Mouse (Mus musculus): Measurements from ENCODE around the gene Parg.
"Not testable (repeated sequence)": the region's sequence is repeated elsewhere in the genome, so short reads cannot be mapped to it uniquely, and the experiment has no call there.

Parg gene

DNA sequence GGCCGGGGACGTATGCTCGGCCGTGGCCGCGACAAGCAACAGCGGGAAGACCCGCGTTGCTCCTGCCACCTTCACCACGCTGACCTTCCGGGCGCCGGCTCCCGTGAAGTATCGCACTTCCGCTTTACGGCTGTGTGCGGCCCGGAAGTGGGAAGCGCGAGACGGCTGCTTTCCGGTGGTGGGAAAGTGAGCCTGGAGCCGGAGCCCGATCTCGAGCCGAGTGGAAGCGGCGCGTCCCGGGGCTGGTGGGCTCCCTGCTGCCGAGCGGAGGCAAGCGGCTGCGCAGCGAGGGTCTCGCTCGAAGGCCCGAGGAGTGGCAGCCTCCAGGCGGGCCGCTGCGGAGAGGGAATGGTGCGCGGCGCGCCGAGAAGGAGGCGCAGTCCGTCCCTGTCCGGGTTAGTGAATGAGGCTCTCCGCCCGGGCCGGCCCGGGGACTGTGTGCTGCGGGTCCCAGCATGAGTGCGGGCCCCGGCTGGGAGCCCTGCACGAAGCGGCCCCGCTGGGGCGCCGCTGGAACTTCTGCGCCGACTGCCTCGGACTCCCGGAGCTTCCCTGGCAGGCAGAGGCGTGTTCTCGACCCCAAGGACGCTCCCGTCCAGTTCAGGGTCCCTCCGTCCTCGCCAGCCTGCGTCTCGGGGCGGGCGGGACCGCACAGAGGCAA, at the start of gene Parg, which contains the start of gene Timm23:
Gene Parg (plus strand): TSS at position 159 of the 661 bp plus-strand sequence.
Gene Timm23 (minus strand): TSS at position 108 of the 661 bp plus-strand sequence.
- DNase-seq, result peak; percentile 89 to 94

GRCm38 (mm10) chr14:32152243-32152965, 49.3 kb upstream of the Parg start:
- DNase-seq, result no peak

DNA sequence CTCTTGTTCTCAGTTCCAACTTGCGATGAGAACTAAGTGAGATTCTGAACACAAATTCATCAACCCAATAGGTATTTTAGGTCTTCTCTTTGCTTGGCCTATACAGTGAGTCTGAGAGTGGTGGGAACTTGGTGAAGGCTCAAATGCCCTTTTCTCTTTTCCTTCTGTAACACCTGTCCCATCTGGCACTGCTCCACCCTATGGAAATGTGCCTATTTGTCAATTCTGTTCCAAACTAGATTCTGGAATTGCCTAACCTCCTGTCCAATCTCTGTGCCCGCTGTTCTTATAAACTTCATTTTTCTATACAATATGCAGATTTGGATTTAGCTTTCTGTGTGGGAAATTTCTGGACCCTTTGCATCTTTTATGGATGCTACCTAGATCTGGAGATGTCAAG, 48.6 kb upstream of the Parg start:
- no peak for DNase-seq

- DNase-seq, result no peak
These were observed 47.0 kb upstream of the Parg start for GRCm38 (mm10) chr14:32154758-32155157.

- DNase-seq, result peak; percentile 9 to 35
These were observed 42.5 kb upstream of the Parg start for GRCm38 (mm10) chr14:32159150-32159670.

- peak; percentile 99 for DNase-seq
These were observed 42.0 kb upstream of the Parg start, which contains the start of gene Ncoa4 for GRCm38 (mm10) chr14:32159690-32160246. Gene Ncoa4 (plus strand): TSS chr14:32159865.

DNA sequence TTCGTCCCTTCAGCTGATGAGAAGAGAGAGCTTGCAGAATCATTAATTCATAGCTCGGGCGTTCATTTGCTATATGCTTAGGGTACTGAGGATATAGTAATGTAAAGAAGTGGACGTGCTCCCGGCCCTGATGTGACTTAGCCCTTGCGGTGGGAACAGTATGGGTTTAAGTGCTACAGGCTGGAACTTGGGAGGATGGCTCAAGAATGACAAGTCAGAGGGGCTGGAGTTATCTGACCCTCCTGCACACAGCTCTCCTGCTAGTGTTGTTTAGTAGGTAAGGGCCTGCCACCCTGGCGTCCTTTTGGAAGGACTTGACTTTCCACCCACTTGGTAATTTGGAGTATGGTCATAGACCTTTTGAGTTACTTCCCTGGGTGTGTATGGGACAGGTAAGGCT, 41.2 kb upstream of the Parg start:
- no peak for DNase-seq

GRCm38 (mm10) chr14:32161090-32161885, 40.5 kb upstream of the Parg start:
- no peak for DNase-seq

DNA sequence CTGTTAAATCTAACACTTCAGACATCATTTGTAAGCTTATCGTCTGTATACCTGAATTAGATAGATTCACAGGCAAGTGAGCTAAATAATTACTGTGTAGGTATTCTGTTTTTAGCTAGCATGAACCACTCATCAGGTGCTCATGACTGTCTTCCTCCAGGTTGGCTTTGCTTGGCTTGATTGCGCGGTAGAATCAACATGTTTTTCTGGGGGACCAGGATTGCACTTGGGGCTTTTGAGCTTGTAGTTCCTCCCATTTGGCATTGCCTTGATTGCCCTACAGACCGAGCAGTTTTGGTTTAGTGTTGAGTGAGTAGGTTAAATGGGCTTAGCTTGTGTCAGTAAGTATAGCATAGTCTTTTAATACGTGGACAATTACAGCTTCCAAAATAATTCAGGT, 39.5 kb upstream of the Parg start:
- DNase-seq, result no peak

GRCm38 (mm10) chr14:32163203-32163888, 38.4 kb upstream of the Parg start:
- DNase-seq, result no peak

- no peak for DNase-seq
These were observed 37.3 kb upstream of the Parg start for GRCm38 (mm10) chr14:32164173-32165051.

- DNase-seq, result peak; percentile 88 to 92
These were observed 36.3 kb upstream of the Parg start for GRCm38 (mm10) chr14:32165278-32166061.

GRCm38 (mm10) chr14:32166062-32166441, 35.7 kb upstream of the Parg start:
- DNase-seq, result no peak

DNA sequence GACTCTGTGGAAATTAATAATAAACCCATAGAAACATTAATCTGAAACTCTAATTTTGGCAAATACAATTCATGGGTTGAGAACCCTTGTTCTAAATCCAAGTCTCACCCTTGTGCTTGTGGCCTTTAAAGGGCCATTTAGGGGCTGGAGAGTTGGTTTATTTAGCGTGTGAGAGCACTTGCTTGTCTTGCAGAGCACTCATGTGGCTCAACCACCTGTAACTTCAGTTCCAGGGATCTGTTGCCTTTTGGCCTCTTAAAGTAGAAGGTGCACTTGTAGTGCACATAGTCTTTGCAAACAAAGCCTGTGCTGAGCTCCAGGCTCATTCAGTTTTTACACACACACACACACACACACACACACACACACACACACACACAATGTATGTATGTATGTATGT, 34.9 kb upstream of the Parg start:
- no peak for DNase-seq

DNA sequence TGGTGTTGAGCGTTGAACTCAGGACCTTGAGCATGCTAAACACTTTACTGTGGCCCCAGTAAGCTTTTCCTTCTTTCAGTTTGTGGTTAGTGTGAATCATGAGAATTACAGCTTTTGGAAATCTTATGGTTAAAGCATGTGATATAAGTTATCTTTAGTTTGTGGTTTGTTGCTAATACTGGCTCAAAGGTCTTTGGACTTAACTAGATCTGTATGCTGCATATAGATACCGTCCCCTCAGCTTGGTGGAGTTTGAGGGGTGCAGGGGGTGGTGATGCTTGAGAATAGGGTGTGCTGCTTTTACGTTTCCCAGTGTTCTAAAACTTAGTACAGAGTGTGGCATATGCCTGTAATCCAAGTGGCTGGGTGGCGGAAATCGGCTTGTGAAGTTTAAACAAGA, 34.4 kb upstream of the Parg start:
- no peak for DNase-seq

DNA sequence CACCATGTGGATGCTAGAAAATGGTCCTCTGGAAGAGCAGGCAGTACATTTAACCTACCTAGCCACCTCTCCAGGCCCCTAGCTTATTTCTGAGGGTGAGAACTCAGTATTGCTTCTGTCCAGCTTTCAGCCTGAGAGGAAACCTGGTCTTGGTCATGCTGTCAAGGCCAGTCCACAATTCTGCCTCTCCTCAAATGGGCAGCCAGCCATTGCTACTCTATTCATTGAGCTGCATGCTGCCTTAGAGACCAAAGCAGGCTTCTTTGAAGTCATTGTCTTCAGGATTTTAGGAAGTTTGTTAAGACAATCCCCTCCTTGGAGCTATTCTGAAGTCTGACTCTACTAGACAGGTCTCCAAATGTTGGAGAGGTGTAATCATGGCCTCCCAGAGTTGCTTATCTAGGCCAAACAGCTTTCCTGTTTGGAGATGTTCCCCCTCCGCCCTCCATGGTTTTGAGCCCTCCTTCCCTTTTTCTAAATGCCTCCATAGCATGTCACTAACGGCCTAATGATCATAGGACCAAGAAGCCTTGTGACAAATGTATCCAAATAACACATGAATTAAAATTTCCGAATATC, 33.0 kb upstream of the Parg start:
- no peak for DNase-seq

GRCm38 (mm10) chr14:32170137-32170536, 31.6 kb upstream of the Parg start:
- no peak for DNase-seq

- DNase-seq, result no peak
These were observed 26.4 kb upstream of the Parg start for GRCm38 (mm10) chr14:32175310-32175709.

DNA sequence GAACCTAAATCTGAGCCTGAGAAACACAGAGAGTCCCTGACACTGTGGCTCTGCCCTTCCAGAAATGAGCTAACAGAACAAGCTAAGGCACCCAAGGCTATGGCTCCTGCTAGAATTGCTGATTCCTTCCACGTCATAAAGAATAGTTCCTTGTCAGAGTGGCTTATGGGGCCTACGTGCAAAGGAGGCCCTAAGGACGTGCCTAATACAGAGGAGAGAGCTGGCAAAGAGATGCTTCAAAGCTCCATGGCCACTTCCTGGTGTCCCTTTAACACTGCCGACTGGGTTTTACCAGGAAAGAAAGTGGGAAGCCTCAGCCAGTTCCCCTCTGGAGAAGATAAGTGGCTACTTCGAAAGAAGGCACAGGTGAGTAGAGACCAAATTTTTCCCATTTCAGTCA, 25.2 kb upstream of the Parg start:
- DNase-seq, result not testable (repeated sequence)
